Mouse (Mus musculus) embryonic facial prominence, embryonic 14.5 days (tissue): ENCODE data around the gene Gm20388. TPM values are rescaled to one million over a fixed set of nuclear protein-coding genes. Genes with fewer than 3 reads are reported as not detected.

Experiments
- ATAC-seq: fragments of 200-750 bp; cut with Nextera tagmentation; 2 replicates; pipeline ENCODE4 v1.8.0; 2017; ENCODE audit warnings: low read depth, moderate number of reproducible peaks, moderate TSS enrichment
- DNase-seq: peaks from one replicate; pipeline ENCODE4 v3.0.0-alpha.2; 2015; ENCODE audit warnings: low spot score
- H3K27ac ChIP-seq: fragments of 300-500 bp; sonication (generic); replicated peaks from 2 replicates; pipeline ENCODE4 v1.5.1; 2014; ENCODE audit warnings: low read depth, mild to moderate bottlenecking, low read length, moderate library complexity
- H3K27me3 ChIP-seq: fragments of 300-500 bp; sonication (generic); replicated peaks from 2 replicates; pipeline ENCODE4 v1.6.1; 2014; ENCODE audit warnings: low read length; ENCODE audit not compliant: control insufficient read depth, insufficient read depth
- H3K36me3 ChIP-seq: fragments of 300-500 bp; sonication (generic); 2 replicates; pipeline ENCODE4 v1.6.1; 2014; ENCODE audit warnings: low read length, mixed read lengths; ENCODE audit not compliant: control insufficient read depth, insufficient read depth
- H3K4me1 ChIP-seq: fragments of 300-500 bp; sonication (generic); 2 replicates; pipeline ENCODE4 v1.6.1; 2014; ENCODE audit warnings: antibody characterized with exemption, low read length; ENCODE audit not compliant: control insufficient read depth, insufficient read depth
- H3K4me2 ChIP-seq: fragments of 300-500 bp; sonication (generic); 2 replicates; pipeline ENCODE4 v1.6.1; 2014; ENCODE audit warnings: low read depth, mild to moderate bottlenecking, low read length, moderate library complexity, mixed read lengths
- H3K4me3 ChIP-seq: fragments of 300-500 bp; sonication (generic); 2 replicates; pipeline ENCODE4 v1.5.1; 2014; ENCODE audit warnings: low read depth, mild to moderate bottlenecking, low read length
- H3K9ac ChIP-seq: fragments of 300-500 bp; sonication (generic); 2 replicates; pipeline ENCODE4 v1.6.1; 2014; ENCODE audit warnings: low read depth, mild to moderate bottlenecking, low read length, moderate library complexity, mixed read lengths
- H3K9me3 ChIP-seq: fragments of 300-500 bp; sonication (generic); 2 replicates; pipeline ENCODE4 v1.6.1; 2016; ENCODE audit warnings: low read length; ENCODE audit not compliant: control insufficient read depth
- WGBS: fragments of 180-500 bp; shearing (Covaris S2); extraction: QIAGEN DNeasy Blood & Tissue Kit; methylation state at CpG from one replicate; pipeline ENCODE4 v1.1.7; 2014; 5-methylcytosine and 5-hydroxymethylcytosine counted together
- polyA plus RNA-seq: library from polyadenylated mRNA; unstranded; fragments of >200 nt; fragmentation: Nextera tagmentation; extraction: Ambion mirVana; gene quantifications from 2 replicates; pipeline ENCODE4 v1.2.1, GENCODE M21; 2014

Gene Gm20388
- polyA plus RNA-seq, 1 experiment from 2014 or later: not detected

DNA sequence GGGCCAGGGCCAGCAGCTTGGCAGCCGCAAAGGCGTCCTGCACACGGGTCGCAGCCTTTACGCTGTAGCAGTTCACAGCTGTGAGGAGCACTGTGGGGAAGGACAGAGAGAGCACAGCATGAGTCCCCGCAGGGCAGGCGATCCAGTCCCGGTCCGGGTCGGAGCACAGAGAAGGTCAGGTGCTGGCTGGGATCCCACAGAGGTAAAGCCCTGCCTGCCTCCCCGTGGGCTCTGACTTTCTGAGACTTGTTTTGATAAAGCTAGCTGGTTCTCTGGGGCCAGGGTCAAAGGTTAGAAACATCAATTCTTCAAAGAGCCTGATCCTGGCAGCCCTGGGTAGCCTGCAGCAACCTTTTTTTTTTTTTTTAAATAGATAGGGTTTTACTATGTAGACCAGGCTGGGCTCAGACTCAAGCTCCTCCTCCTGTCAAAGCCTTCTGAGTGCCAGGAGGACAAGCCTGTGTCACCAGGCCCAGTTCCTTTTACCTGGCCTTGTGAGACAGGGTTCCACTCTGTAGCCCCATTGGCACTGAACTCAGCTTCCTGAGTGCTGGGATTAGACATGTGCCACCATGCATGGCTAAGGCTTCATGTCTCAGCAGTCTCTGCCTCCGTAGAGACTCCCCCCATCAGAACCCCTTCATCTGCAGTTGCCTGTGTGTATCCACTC is 1986.0 kb downstream of the Gm20388 start:
- Histone ChIP-seq H3K4me3 (no peak overlapping the region), H3K4me1 (peaks cover 10% of the 10 kb centered on the region), H3K27ac (no peak overlapping the region), H3K36me3 (peaks cover 18% of the 10 kb centered on the region; the same call in 1 of the 2 replicates), H3K9me3 (no peaks in the 10 kb centered on the region), H3K9ac (no peak overlapping the region), H3K4me2 (no peak overlapping the region), H3K27me3 (no peaks in the 10 kb centered on the region)
- DNase-seq (no peak), ATAC-seq (no peak; the same call in 1 of the 2 replicates)
- 40% methylated on average over 12 of the region's 12 CpGs for WGBS

DNA sequence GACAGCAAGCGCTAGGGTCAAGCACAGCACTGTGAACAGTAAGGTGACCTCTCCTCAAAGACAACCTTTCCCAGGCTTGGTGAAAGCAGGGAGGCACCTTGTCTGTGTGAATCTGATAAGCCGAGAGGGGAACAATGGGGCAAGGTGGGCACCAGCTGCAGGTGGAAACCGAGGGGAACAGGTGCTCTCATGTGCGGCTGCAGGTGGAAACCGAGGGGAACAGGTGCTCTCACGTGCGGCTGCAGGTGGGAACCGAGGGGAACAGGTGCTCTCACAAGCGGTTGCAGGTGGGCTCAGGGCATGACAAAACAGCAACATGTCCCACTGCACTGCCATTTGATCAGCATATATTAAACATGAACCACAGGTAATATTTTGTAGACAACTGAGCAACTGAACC is 1986.6 kb downstream of the Gm20388 start:
- H3K27me3 ChIP-seq: no peaks in the 10 kb centered on the region
- no peak overlapping the region for H3K27ac ChIP-seq
- H3K9ac ChIP-seq: no peak overlapping the region
- peaks cover 18% of the 10 kb centered on the region; the same call in 1 of the 2 replicates for H3K36me3 ChIP-seq
- H3K4me2 ChIP-seq: no peak overlapping the region
- ATAC-seq: no peak; the same call in 1 of the 2 replicates
- 77% methylated on average over 9 of the region's 9 CpGs for WGBS
- H3K4me3 ChIP-seq: no peak overlapping the region
- DNase-seq: no peak
- peaks cover 10% of the 10 kb centered on the region for H3K4me1 ChIP-seq
- no peaks in the 10 kb centered on the region for H3K9me3 ChIP-seq

DNA sequence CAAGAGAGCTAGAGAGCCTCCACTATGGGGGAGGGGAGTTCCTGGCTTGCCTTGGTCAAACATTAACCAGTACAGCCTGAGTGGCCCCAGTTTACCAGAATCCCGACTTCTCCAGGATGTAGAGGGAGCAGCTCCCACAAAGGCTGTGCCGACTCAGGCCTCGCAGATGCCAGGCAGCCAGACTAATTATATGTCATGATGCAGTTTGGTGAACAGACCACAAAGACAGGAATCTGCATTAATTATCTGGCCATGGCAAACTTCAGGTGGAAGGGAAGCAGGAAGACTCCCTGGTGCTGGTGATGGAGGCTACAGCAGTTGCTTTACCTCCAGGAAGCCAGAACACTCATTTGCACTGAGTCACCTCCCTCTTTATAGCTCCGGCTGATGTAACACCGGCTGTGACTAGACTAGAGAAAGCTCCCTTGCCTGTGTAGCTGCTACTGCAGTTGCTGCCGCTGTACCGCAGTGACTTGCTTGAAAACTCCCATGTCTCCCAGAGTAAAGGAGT is 1987.3 kb downstream of the Gm20388 start:
- DNase-seq (peak; percentile 51), ATAC-seq (peak; percentile 44)
- H3K36me3 ChIP-seq: peaks cover 18% of the 10 kb centered on the region; the same call in 1 of the 2 replicates
- H3K4me1 ChIP-seq: peaks cover 10% of the 10 kb centered on the region
- peak overlapping the region; percentile 32 for H3K4me2 ChIP-seq
- peak overlapping the region; percentile 69 for H3K27ac ChIP-seq
- H3K9ac ChIP-seq: peak overlapping the region; percentile 50
- H3K27me3 ChIP-seq: no peaks in the 10 kb centered on the region
- H3K9me3 ChIP-seq: no peaks in the 10 kb centered on the region
- WGBS: 32% methylated on average over 7 of the region's 7 CpGs
- no peak overlapping the region for H3K4me3 ChIP-seq

DNA sequence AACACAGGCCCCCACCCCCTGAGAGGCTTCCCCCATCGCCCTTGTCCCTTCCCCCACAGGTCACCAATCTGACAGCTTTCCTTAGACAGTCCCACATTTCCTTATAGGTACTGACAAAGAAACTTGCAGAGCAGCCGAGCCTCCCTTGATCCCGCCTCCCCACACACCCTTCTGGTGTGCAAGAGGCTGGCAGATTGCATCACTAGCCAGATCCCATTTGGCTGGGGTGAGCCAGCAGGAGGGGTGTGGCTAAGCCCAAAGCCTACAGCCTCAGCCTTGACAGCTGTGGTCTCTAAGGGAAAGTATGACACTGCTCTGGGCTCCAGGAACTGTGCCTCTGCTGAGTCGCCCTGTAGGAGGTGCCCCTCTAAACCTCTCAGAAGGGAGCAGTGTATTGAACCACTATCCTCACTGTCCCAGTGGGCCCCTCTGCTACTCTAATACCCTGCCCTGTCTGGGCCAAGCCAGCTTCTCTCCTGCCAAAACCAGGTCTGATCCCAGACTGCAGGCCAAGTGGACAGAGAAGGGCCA is 1987.8 kb downstream of the Gm20388 start:
- H3K9ac ChIP-seq: peak overlapping the region; percentile 50
- H3K4me3 ChIP-seq: no peak overlapping the region

DNA sequence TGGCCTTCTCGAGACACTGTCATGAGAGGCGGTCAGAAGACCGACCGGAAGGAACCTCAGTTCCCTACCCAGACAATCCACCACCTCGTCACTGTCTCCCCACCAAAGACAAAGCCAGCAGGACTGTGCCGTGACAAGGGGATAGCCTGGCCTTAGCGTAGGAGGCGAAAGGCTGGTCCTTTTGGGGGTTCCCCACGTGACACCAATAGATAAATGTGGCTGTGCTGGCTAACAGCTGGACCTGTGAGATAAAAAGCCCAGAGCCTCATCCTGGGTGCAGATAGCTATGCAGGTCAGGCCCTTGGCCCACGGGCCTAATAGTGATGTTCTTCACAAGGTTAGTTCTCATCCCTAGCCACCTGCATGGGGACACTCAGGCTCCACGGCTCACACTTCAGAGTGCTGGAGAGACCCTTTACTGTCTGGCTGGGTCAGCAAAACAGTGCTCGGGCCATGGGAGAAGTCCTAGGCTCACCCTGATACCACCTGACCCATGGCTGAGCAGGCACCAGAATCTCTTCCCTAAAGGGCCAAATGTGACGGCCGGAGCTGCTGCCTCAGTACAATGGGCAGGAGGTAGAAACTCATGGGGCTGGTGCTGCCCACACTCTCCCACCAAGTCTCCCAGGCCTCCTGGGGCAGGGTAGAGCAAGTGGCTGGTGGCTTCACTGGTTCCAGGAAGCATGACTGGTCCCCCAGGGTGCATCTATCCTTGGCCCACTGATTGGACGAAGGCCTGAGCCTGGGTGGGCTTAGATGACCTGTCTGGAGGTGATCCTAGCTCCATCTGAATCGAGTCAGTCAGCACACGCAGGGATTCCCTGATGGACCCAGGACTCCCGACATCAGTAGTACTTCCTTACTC is 1988.8 kb downstream of the Gm20388 start:
- Histone ChIP-seq H3K4me3 (no peak overlapping the region), H3K9ac (0 out of 2 replicates have a peak overlapping the region, but pooled peaks have one; percentile 50), H3K36me3 (peaks cover 15% of the 10 kb centered on the region; the same call in 1 of the 2 replicates), H3K4me2 (no peak overlapping the region), H3K27ac (no peak overlapping the region), H3K9me3 (no peaks in the 10 kb centered on the region), H3K27me3 (no peaks in the 10 kb centered on the region), H3K4me1 (peaks cover 10% of the 10 kb centered on the region)
- 81% methylated on average over 17 of the region's 18 CpGs for WGBS
- ATAC-seq: no peak
- DNase-seq: no peak

More for the DNA sequence above, 1987.8 kb downstream of the Gm20388 start:
- DNase-seq (peak; percentile 94), ATAC-seq (peak; percentile 90)
- Histone ChIP-seq H3K4me1 (peaks cover 10% of the 10 kb centered on the region), H3K27me3 (no peaks in the 10 kb centered on the region), H3K36me3 (peaks cover 18% of the 10 kb centered on the region; the same call in 1 of the 2 replicates), H3K4me2 (peak overlapping the region; percentile 32), H3K27ac (peak overlapping the region; percentile 69), H3K9me3 (no peaks in the 10 kb centered on the region)
- WGBS: 8% methylated on average over 4 of the region's 4 CpGs

DNA sequence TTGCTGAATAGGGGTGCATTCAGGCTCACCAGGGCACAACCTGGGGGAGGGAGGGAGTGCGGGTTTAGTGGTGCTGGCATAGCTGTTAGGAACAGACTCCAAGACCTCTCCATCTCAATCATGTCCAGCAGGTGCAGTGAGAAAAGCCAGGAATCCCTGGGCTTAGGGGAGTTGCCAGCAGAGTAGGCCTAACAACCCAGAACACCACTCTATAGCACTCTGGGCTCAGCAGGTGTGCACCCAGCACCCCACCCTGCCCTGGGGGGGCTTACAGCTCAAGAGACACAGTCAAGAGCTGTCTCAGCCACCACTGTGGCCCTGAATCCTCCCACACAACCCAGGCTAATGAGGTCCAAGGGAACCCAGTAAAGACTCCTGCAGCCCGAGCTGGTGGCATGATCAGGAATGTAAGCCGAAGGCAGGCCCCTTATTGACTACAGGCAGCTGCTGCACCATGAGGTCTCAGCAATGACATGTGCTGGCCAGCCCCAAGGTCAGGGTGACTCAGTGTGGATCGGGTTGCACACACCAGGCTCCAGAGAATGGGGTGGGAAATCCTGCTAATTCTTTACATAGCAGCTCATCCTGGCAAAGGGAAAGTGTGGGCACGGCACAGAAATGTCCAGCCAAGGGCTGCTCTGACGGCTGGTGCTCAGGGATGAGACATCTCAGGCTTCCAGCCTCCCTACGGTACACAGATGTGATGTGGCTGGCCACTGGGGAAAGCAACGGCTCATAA is 1991.0 kb downstream of the Gm20388 start:
- H3K9me3 ChIP-seq: no peaks in the 10 kb centered on the region
- 35% methylated on average over 8 of the region's 8 CpGs for WGBS
- no peak overlapping the region for H3K9ac ChIP-seq
- no peak overlapping the region for H3K4me3 ChIP-seq
- H3K36me3 ChIP-seq: no peaks in the 10 kb centered on the region
- no peak overlapping the region for H3K4me2 ChIP-seq
- H3K27me3 ChIP-seq: no peaks in the 10 kb centered on the region
- peak; percentile 78 for DNase-seq
- peaks cover 21% of the 10 kb centered on the region for H3K4me1 ChIP-seq
- H3K27ac ChIP-seq: no peak overlapping the region
- ATAC-seq: peak; percentile 35; the same call in 1 of the 2 replicates

DNA sequence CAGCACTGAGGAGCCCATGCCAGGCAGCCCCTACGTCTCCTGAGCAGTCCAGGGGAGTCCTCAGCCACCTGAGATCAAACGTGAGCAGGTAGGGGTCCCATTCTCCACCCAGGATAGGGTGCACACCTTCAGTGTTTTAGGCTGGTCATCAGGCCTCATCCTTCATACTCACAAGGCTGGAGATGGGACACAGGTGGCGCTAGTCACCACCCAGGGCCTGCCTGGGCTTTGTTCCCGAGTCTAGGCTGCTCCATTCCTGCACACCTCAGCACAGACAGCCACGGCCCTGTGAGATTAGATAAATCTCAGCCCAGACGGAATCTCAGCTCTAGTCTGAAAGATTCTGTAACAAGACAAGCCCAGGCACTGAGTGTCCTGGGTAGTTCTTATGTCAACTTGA is 1993.3 kb downstream of the Gm20388 start:
- ATAC-seq (no peak), DNase-seq (no peak)
- Histone ChIP-seq H3K36me3 (no peaks in the 10 kb centered on the region), H3K27me3 (no peaks in the 10 kb centered on the region; the same call in 1 of the 2 replicates), H3K27ac (no peak overlapping the region), H3K9ac (no peak overlapping the region; the same call in 1 of the 2 replicates), H3K4me3 (no peak overlapping the region), H3K9me3 (no peaks in the 10 kb centered on the region), H3K4me1 (peaks cover 18% of the 10 kb centered on the region), H3K4me2 (peak overlapping the region; percentile 5; the same call in 1 of the 2 replicates)
- WGBS: 69% methylated on average over 6 of the region's 6 CpGs
